Mouse (Mus musculus) liver, adult 2 months (tissue): ENCODE data around the gene Themis.

Source experiments
- CTCF ChIP-seq: fragments of 200-500 bp; IDR thresholded peaks from 2 replicates; pipeline ENCODE4 v1.5.1; 2011; ENCODE audit warnings: low read depth, low read length, control low read depth
- POLR2A ChIP-seq: fragments of 200-500 bp; IDR thresholded peaks from 2 replicates; pipeline ENCODE4 v1.6.1; 2011; ENCODE audit warnings: low read length, control low read depth; ENCODE audit not compliant: insufficient read depth; ENCODE audit errors: extremely low read depth

DNA sequence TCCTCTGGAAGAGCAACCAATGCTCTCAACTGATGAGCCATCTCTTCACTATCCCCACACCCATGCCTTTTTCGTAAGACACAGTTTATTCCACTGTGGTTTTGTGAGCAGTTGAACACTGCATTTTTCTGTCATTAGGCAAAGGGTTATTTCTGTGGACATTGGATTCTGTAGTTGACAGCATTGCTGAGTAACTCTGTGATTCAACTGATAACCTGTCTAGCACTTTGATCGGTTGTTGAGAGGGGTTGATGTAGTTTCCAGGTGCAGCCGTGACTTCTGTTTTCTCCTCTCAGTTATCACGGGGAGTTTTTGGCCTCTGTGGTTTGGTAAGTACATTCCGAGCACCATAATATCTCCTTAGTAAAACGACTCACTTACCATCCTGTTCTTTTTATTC lies 26.8 kb downstream of the Themis start:
- TF ChIP-seq CTCF (no peak), POLR2A (no peak)
